Mouse (Mus musculus): ENCODE results near the gene Fhl4. TPM values are rescaled to one million over a fixed set of nuclear protein-coding genes. Genes with fewer than 3 reads are reported as not detected.

Fhl4 gene
- 51.4 TPM for polyA plus RNA-seq (2014; fragmentation: Illumina TruSeq; extraction: RNeasy Lipid Tissue Mini Kit (QIAGEN cat#74804); ENCODE audit: low read depth, low replicate concordance)

DNA sequence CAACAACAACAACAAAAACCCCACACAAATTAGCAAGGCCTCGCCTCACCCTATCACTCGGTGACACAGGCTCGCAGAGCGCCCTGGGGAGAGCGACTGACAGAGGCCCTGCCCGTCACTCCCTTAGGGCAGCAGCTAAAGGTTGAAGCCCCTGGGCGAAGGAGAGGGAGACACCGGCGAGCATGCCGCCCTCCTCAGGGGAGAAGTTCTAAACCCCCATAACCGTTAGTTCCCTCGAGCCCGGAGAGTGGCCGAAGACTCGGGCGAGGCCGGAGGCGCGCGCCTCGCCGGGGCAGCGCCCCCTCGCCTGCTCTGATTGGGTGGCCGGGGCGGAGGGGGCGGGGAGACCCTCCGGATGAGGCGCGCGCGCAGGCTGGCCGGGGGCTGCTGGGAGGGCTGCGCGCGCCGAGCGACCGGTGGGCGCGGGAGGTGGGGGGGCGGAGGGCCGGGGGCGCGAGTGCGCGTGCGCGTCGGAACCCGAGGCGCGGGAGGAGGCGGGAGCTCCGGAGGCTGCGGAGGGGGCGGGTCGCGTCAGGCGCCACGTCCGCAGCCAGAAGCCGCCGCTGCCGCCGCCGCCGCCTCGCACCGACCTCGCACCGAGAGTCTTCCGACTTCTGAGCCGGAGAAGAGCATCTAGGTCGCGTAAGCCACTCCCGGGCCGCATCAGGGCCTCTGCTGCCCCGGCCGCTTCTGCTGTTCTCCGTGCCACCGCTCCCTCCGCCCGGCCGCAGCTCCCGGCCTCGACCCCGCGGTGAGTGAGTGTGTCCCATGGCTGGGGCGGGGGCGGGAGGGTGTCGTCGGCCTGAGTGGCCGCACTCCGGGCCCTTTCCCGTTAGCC lies at the start of gene Fhl4, which contains the start of gene Tmem263:
TSS of gene Fhl4 (minus strand) at position 249 of the 838 bp plus-strand sequence.
TSS of gene Tmem263 (plus strand) at position 381 of the 838 bp plus-strand sequence.

GRCm38 (mm10) chr10:85127395-85128287 lies 25.3 kb upstream of the Fhl4 start, which contains the start of gene Mterf2:
Gene Mterf2, minus strand, starts transcription at chr10:85128027.

Other genes starting within 250 kb of the Fhl4 start
- 18.9 TPM for gene Ric8b, start 184.9 kb downstream of the Fhl4 start, polyA plus RNA-seq (2014; fragmentation: Illumina TruSeq; extraction: RNeasy Lipid Tissue Mini Kit (QIAGEN cat#74804); ENCODE audit: low read depth, low replicate concordance)
- gene Tmem263, start 132 bp upstream of the Fhl4 start, polyA plus RNA-seq (2014; fragmentation: Illumina TruSeq; extraction: RNeasy Lipid Tissue Mini Kit (QIAGEN cat#74804); ENCODE audit: low read depth, low replicate concordance) = 17.2 TPM
- gene Mterf2, start 25.5 kb upstream of the Fhl4 start, polyA plus RNA-seq (2014; fragmentation: Illumina TruSeq; extraction: RNeasy Lipid Tissue Mini Kit (QIAGEN cat#74804); ENCODE audit: low read depth, low replicate concordance) = 9.0 TPM
- gene Cry1, start 82.6 kb upstream of the Fhl4 start, polyA plus RNA-seq (2014; fragmentation: Illumina TruSeq; extraction: RNeasy Lipid Tissue Mini Kit (QIAGEN cat#74804); ENCODE audit: low read depth, low replicate concordance) = 8.3 TPM